In the genomic region with DNA sequence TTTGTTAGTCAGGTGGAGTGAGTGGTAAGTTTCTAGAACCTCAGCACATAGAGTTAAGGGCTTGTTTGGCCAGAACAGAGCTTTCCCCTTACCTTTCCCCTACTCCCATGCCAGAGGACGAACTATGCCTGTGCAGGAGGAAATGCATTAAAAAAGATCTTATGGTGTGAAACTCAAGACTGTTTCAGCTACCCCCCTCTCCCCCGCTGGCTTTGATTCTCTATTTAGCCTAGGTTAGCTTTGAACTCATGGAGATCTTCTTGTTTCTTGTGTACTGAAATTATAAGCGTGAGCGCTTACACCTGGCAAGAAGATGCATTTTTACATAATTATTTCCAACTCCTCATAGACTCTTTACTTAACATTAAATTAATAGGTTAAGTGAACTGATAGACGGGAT, we compare ENCODE assay signal across 8 mouse cellular contexts. TPM values are rescaled to one million over a fixed set of nuclear protein-coding genes. Genes with fewer than 3 reads are reported as not detected.
DNase-seq lines count a peak whose midpoint lies in the region; ATAC-seq and TF ChIP-seq lines count a peak whose summit lies in the region.

No protein-coding gene starts in this region.

- H3K36me3 ChIP-seq in heart, embryonic 15.5 days = no peaks in the 10 kb centered on the region
- peaks cover 8 to 20% of the 10 kb centered on the region in 2 experiments for H3K36me3 ChIP-seq in MEL (ENCODE audit: control insufficient read depth in 1 of 2, insufficient read depth in 2 of 2, low read length in 2 of 2)
- H3K36me3 ChIP-seq in hindbrain, embryonic 10.5 days = 0 out of 2 replicates have a peak, but pooled peaks cover 6% of the 10 kb centered on the region
- H3K36me3 ChIP-seq in midbrain, embryonic 11.5 days (ENCODE audit: control insufficient read depth, insufficient read depth, low read length) = no peaks in the 10 kb centered on the region

- peak; percentile 18 for ATAC-seq in heart, embryonic 15.5 days (replicated peaks; ENCODE audit: insufficient number of reproducible peaks, insufficient read depth, low FRiP score, low read depth)
- ATAC-seq in midbrain, embryonic 11.5 days (ENCODE audit: low FRiP score) = no peak

- H3K4me3 ChIP-seq in heart, embryonic 15.5 days = peak overlapping the region; percentile 80
- peak overlapping the region; percentile 72 to 80 for H3K4me3 ChIP-seq in MEL (ENCODE audit: control insufficient read depth in 1 of 2, insufficient read depth in 1 of 2, low read depth in 2 of 2, low read length in 2 of 2)
- peak overlapping the region; percentile 79 for H3K4me3 ChIP-seq in hindbrain, embryonic 10.5 days
- H3K4me3 ChIP-seq in midbrain, embryonic 11.5 days (ENCODE audit: low read depth, low read length) = peak overlapping the region; percentile 88

- TF ChIP-seq RAD21 in MEL (IDR thresholded peaks at IDR 0.05; ENCODE audit: low read depth, low read length) = no peak

- H3K27ac ChIP-seq in heart, embryonic 15.5 days = peak overlapping the region; percentile 96
- peak overlapping the region; percentile 90 for H3K27ac ChIP-seq in MEL (ENCODE audit: control insufficient read depth, low read depth, low read length)
- peak overlapping the region; percentile 93 for H3K27ac ChIP-seq in hindbrain, embryonic 10.5 days
- peak overlapping the region; percentile 85 for H3K27ac ChIP-seq in midbrain, embryonic 11.5 days (ENCODE audit: low read depth, low read length)

- 6% methylated on average over 5 of the region's 5 CpGs for WGBS in heart, embryonic 15.5 days
- 11% methylated on average over 5 of the region's 5 CpGs for WGBS in hindbrain, embryonic 10.5 days
- WGBS in midbrain, embryonic 11.5 days = 13% methylated on average over 5 of the region's 5 CpGs

- H3K9me3 ChIP-seq in heart, embryonic 15.5 days (replicated peaks) = no peaks in the 10 kb centered on the region
- no peaks in the 10 kb centered on the region for H3K9me3 ChIP-seq in MEL (replicated peaks; ENCODE audit: insufficient read depth, low read length)
- no peaks in the 10 kb centered on the region for H3K9me3 ChIP-seq in hindbrain, embryonic 10.5 days
- H3K9me3 ChIP-seq in midbrain, embryonic 11.5 days (ENCODE audit: control insufficient read depth, low read length) = no peaks in the 10 kb centered on the region

- H3K79me2 ChIP-seq in MEL (ENCODE audit: control insufficient read depth, insufficient read depth, low read length, poor library complexity) = peaks cover 40% of the 10 kb centered on the region

- TF ChIP-seq CTCF in MEL (IDR thresholded peaks at IDR 0.05 in 2 of 3, conservative IDR thresholded peaks at IDR 0.05 in 1 of 3; ENCODE audit: control insufficient read depth in 1 of 3, insufficient read depth in 1 of 3, low read depth in 2 of 3, low read length in 3 of 3, poor library complexity in 1 of 3, severe bottlenecking in 1 of 3) = no peak

- H3K9ac ChIP-seq in heart, embryonic 15.5 days = peak overlapping the region; percentile 88
- H3K9ac ChIP-seq in MEL (ENCODE audit: control insufficient read depth, low read depth, low read length, poor library complexity, severe bottlenecking) = peak overlapping the region; percentile 86
- peak overlapping the region; percentile 82 for H3K9ac ChIP-seq in midbrain, embryonic 11.5 days (ENCODE audit: low read length)

- no peaks in the 10 kb centered on the region for H3K27me3 ChIP-seq in heart, embryonic 15.5 days
- H3K27me3 ChIP-seq in MEL (ENCODE audit: control insufficient read depth in 1 of 2, insufficient read depth in 2 of 2, low read length in 2 of 2) = no peaks in the 10 kb centered on the region
- H3K27me3 ChIP-seq in hindbrain, embryonic 10.5 days (ENCODE audit: insufficient read depth, poor library complexity, severe bottlenecking) = no peaks in the 10 kb centered on the region
- H3K27me3 ChIP-seq in midbrain, embryonic 11.5 days (ENCODE audit: control insufficient read depth, insufficient read depth, low read length) = no peaks in the 10 kb centered on the region

- TF ChIP-seq POLR2A in MEL (IDR thresholded peaks at IDR 0.05; ENCODE audit: control insufficient read depth in 1 of 2, insufficient read depth in 1 of 2, low read depth in 1 of 2, low read length in 2 of 2, poor library complexity in 1 of 2) = no peak

- no peak for DNase-seq in heart, postnatal 4 days
- no peak for DNase-seq in MEL (ENCODE audit: low read depth, low spot score)
- DNase-seq in hindbrain, embryonic 10.5 days (ENCODE audit: low spot score) = no peak
- DNase-seq in midbrain, embryonic 11.5 days (ENCODE audit: low spot score, missing footprints) = no peak
- DNase-seq in thymus, postnatal 14 days = no peak
- DNase-seq in retina, embryonic 14.5 days (ENCODE audit: low spot score) = no peak
- no peak for DNase-seq in left cerebral cortex, adult 11 months (ENCODE audit: low spot score)

- H3K4me1 ChIP-seq in heart, embryonic 15.5 days (replicated peaks) = peaks cover 12% of the 10 kb centered on the region
- peaks cover 4 to 10% of the 10 kb centered on the region in 2 experiments; a peak in 3 of 4 replicates for H3K4me1 ChIP-seq in MEL (ENCODE audit: control insufficient read depth in 1 of 2, insufficient read depth in 2 of 2, low read length in 2 of 2)
- H3K4me1 ChIP-seq in hindbrain, embryonic 10.5 days (replicated peaks) = peaks cover 16% of the 10 kb centered on the region
- peaks cover 2% of the 10 kb centered on the region; the same call in 1 of the 2 replicates for H3K4me1 ChIP-seq in midbrain, embryonic 11.5 days (ENCODE audit: control insufficient read depth, insufficient read depth, low read length)

- peak overlapping the region; percentile 68 for H3K4me2 ChIP-seq in heart, embryonic 15.5 days
- peak overlapping the region; percentile 65 for H3K4me2 ChIP-seq in midbrain, embryonic 11.5 days

- no peak for TF ChIP-seq EP300 in MEL (IDR thresholded peaks at IDR 0.05; ENCODE audit: low read depth in 1 of 2, low read length in 2 of 2)

TF ChIP-seq in MEL, 35 proteins besides CTCF, POLR2A, EP300 and RAD21:
- TF ChIP-seq CHD2 (IDR thresholded peaks at IDR 0.05; ENCODE audit: low read length) = no peak
- peak; percentile 2; the same call in 1 of the 2 replicates for TF ChIP-seq TBP (IDR thresholded peaks at IDR 0.05; ENCODE audit: low read depth, low read length)
- TF ChIP-seq TCF12 (IDR thresholded peaks at IDR 0.05; ENCODE audit: low read depth, low read length) = no peak
TF ChIP-seq in MEL: peak in this region for 1.

RNA-seq across cellular contexts. Expression of gene Pex13, which starts 0.8 kb away (rescaled TPM):
- 27.7 and 30.9 TPM in 2 replicates for polyA plus RNA-seq in heart, embryonic 15.5 days (2015; fragmentation: Nextera tagmentation; extraction: Ambion mirVana)
- 10 to 100 TPM; 26.0 to 30.3 TPM for total RNA-seq in heart, postnatal 4 days (2021)
- 24.7 and 32.1 TPM in 2 replicates for total RNA-seq in MEL (2012; rRNA removed)
- 10 to 100 TPM in 1 of 2 experiments, not detected in 1; 24.7 TPM for polyA plus RNA-seq in MEL (2012; ENCODE audit: insufficient read depth in 1 of 2, insufficient read length in 2 of 2, low read depth in 1 of 2, low replicate concordance in 2 of 2, missing spikeins in 1 of 2)
- polyA plus RNA-seq in hindbrain, embryonic 10.5 days (2016; fragmentation: Nextera tagmentation; extraction: Ambion mirVana) = 28.8 and 37.8 TPM in 2 replicates
- 45.0 and 49.3 TPM in 2 replicates for polyA plus RNA-seq in midbrain, embryonic 11.5 days (2014; fragmentation: Nextera tagmentation; extraction: Ambion mirVana)

RNA-seq across cellular contexts. Expression of gene Pus10, which starts 1.1 kb away (rescaled TPM):
- 10.3 and 11.7 TPM in 2 replicates for polyA plus RNA-seq in heart, embryonic 15.5 days (2015; fragmentation: Nextera tagmentation; extraction: Ambion mirVana)
- 10 to 100 TPM; 12.3 to 19.1 TPM for total RNA-seq in heart, postnatal 4 days (2021)
- total RNA-seq in MEL (2012; rRNA removed) = 52.5 and 55.3 TPM in 2 replicates
- polyA plus RNA-seq in MEL (2012; ENCODE audit: insufficient read depth in 1 of 2, insufficient read length in 2 of 2, low read depth in 1 of 2, low replicate concordance in 2 of 2, missing spikeins in 1 of 2) = 100 to 1,000 TPM in 1 of 2 experiments, 10 to 100 TPM in 1; 43.4 to 416 TPM
- polyA plus RNA-seq in hindbrain, embryonic 10.5 days (2016; fragmentation: Nextera tagmentation; extraction: Ambion mirVana) = 17.7 and 20.5 TPM in 2 replicates
- 19.1 and 20.7 TPM in 2 replicates for polyA plus RNA-seq in midbrain, embryonic 11.5 days (2014; fragmentation: Nextera tagmentation; extraction: Ambion mirVana)

RNA-seq across cellular contexts. Expression of gene 0610010F05Rik, which starts 33.1 kb away (rescaled TPM):
- 15.3 and 17.1 TPM in 2 replicates for polyA plus RNA-seq in heart, embryonic 15.5 days (2015; fragmentation: Nextera tagmentation; extraction: Ambion mirVana)
- total RNA-seq in heart, postnatal 4 days (2021) = 10 to 100 TPM; 13.9 to 16.0 TPM
- 13.7 and 14.1 TPM in 2 replicates for total RNA-seq in MEL (2012; rRNA removed)
- 100 to 1,000 TPM in 1 of 2 experiments, 10 to 100 TPM in 1; 13.8 to 156 TPM for polyA plus RNA-seq in MEL (2012; ENCODE audit: insufficient read depth in 1 of 2, insufficient read length in 2 of 2, low read depth in 1 of 2, low replicate concordance in 2 of 2, missing spikeins in 1 of 2)
- 41.7 and 50.7 TPM in 2 replicates for polyA plus RNA-seq in hindbrain, embryonic 10.5 days (2016; fragmentation: Nextera tagmentation; extraction: Ambion mirVana)
- polyA plus RNA-seq in midbrain, embryonic 11.5 days (2014; fragmentation: Nextera tagmentation; extraction: Ambion mirVana) = 65.3 and 72.5 TPM in 2 replicates
